Mouse (Mus musculus) testis, adult 10 weeks (tissue): Measurements from ENCODE around the gene L3mbtl4. TPM values are rescaled to one million over a fixed set of nuclear protein-coding genes. Genes with fewer than 3 reads are reported as not detected.

Experiments used
- polyA plus RNA-seq: library from polyadenylated mRNA; stranded (reverse); fragments of 350-450 nt; fragmentation: Illumina TruSeq; extraction: RNeasy Lipid Tissue Mini Kit (QIAGEN cat#74804); gene quantifications from one replicate; pipeline ENCODE4 v1.2.3, GENCODE M21; 2014; ENCODE audit warnings: low read depth, low replicate concordance

The L3mbtl4 gene
- 11.5 TPM for polyA plus RNA-seq

GRCm38 (mm10) chr17:68273527-68273926 is at the start of gene L3mbtl4:
L3mbtl4 (plus strand) TSS chr17:68273797.

DNA sequence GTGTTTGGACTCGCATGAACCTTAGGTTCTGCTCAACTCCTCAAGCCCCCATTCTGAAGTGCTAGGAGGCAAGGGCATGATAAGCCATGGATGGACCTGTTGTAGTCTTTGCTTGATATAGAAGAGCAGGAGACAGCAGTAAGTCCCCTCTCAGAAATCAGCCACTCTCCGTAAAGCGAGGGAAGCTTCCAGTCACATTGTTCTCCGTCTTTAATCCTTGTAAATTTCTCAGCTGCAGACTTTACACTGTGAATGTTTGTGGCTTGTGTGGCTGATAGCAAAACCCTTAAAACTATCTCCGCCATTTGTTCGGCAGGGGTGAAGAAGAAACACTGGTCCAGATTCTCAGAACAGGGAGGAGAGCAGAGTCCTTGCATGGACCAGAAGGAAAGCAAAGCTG is 552.7 kb downstream of the L3mbtl4 start, which contains the start of gene Tmem200c:
TSS of gene Tmem200c (plus strand) at position 301 of the 400 bp plus-strand sequence.

